In the genomic region with DNA sequence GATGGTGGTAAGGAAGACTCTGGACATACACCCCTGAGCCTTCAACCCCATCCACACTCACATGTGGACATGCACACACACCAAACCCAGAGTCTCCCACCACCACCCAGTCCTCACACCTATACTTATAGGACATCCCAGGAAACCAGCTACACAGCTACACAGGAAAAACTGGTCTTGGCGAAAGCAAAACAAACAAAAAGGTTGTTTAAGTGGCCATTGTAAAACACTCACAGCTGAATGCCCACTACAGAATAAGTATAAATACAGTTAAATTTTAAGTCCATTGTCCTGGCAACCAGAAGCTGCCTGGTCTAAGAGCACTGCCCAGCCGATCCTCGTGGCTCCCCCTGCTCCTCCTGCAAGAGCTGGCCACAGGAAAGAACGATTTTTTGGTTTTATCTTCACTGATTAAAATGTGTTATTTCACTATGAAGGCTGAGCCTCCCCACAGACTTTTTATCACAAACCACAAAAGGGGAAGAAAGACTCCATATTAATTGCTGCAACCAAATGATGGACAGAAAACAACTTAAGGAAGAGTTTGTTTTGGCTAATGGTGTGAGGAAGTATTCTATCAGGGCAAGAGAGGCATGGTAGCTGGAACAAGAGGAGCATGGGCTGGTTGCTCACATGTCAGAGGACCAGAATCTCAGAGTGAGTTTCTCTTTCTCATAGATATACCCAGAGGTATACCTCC, we compare ENCODE assay signal across 23 mouse cellular contexts.
A peak's percentile ranks its signal among the peaks of the same experiment; 100 is the strongest.
DNase-seq lines count a peak whose midpoint lies in the region; ATAC-seq and TF ChIP-seq lines count a peak whose summit lies in the region.
"Had no signal": no experiment of that assay in that cellular context is flagged by ENCODE, and none has a peak within 500 bp of the region (broad histone marks: within the 10 kb centered on the region; RNA-seq: fewer than 3 reads in every experiment).

No protein-coding gene starts in this region.

- H3K4me2 ChIP-seq in midbrain, embryonic 15.5 days, result no peak overlapping the region
- no peak overlapping the region for H3K4me2 ChIP-seq in intestine, postnatal 0 days (replicated peaks; ENCODE audit: low read depth)
- H3K4me2 ChIP-seq: embryonic facial prominence, embryonic 12.5 days; heart, embryonic 13.5 days; hindbrain, embryonic 13.5 days; limb, embryonic 12.5 days; liver, embryonic 11.5 days had no signal

- no peaks in the 10 kb centered on the region for H3K9me3 ChIP-seq in midbrain, embryonic 15.5 days
- H3K9me3 ChIP-seq in intestine, postnatal 0 days (ENCODE audit: control insufficient read depth), result no peaks in the 10 kb centered on the region
- H3K9me3 ChIP-seq: embryonic facial prominence, embryonic 12.5 days; heart, embryonic 13.5 days; hindbrain, embryonic 13.5 days; limb, embryonic 12.5 days had no signal

- H3K27me3 ChIP-seq in midbrain, embryonic 15.5 days (replicated peaks), result no peaks in the 10 kb centered on the region
- no peaks in the 10 kb centered on the region for H3K27me3 ChIP-seq in intestine, postnatal 0 days (replicated peaks; ENCODE audit: control insufficient read depth, insufficient read depth, low read length)
- H3K27me3 ChIP-seq: embryonic facial prominence, embryonic 12.5 days; heart, embryonic 13.5 days; hindbrain, embryonic 13.5 days; limb, embryonic 12.5 days had no signal

- ATAC-seq in common myeloid progenitor, adult 5-6 weeks (replicated peaks; ENCODE audit: low read depth, poor library complexity, severe bottlenecking), result peak; percentile 75
- no peak for ATAC-seq in midbrain, embryonic 15.5 days (replicated peaks)
- ATAC-seq in intestine, postnatal 0 days, result no peak
- ATAC-seq: liver, postnatal 0 days had no signal

- H3K36me3 ChIP-seq in midbrain, embryonic 15.5 days (replicated peaks), result 0 out of 2 replicates have a peak, but pooled peaks cover 6% of the 10 kb centered on the region
- no peaks in the 10 kb centered on the region for H3K36me3 ChIP-seq in intestine, postnatal 0 days (ENCODE audit: control insufficient read depth, insufficient read depth)
- H3K36me3 ChIP-seq: embryonic facial prominence, embryonic 12.5 days; heart, embryonic 13.5 days; limb, embryonic 12.5 days had no signal

- DNase-seq in lung, adult 18-20 months, result peak; percentile 24 to 42
- DNase-seq in lung, postnatal 14 days, result no peak
- peak; percentile 51 for DNase-seq in lung, postnatal 25 days (ENCODE audit: low spot score)
- DNase-seq in heart, postnatal 10 days, result no peak
- no peak for DNase-seq in frontal cortex, postnatal 10 days (ENCODE audit: low spot score in 2 of 2)
- DNase-seq: adrenal gland, postnatal 25 days; cerebellum, adult 11-12 months; cerebellum, postnatal 10 days; gastrocnemius, postnatal 14 days; heart, adult 18-20 months; kidney, adult 18-20 months; kidney, postnatal 4 days; liver, postnatal 0 days; right cerebral cortex, postnatal 4 days; thymus, adult 18-20 months had no signal

- H3K4me3 ChIP-seq in midbrain, embryonic 15.5 days, result no peak overlapping the region
- no peak overlapping the region for H3K4me3 ChIP-seq in intestine, postnatal 0 days (ENCODE audit: low read depth, low read length)
- H3K4me3 ChIP-seq: embryonic facial prominence, embryonic 12.5 days; heart, embryonic 13.5 days; hindbrain, embryonic 13.5 days; limb, embryonic 12.5 days had no signal

- H3K9ac ChIP-seq in midbrain, embryonic 15.5 days, result no peak overlapping the region
- H3K9ac ChIP-seq in intestine, postnatal 0 days (ENCODE audit: low read depth, low read length), result no peak overlapping the region
- H3K9ac ChIP-seq: embryonic facial prominence, embryonic 12.5 days; heart, embryonic 13.5 days; hindbrain, embryonic 13.5 days; limb, embryonic 12.5 days; liver, postnatal 0 days had no signal

- WGBS in midbrain, embryonic 15.5 days, result 60% methylated on average over 4 of the region's 4 CpGs
- 32% methylated on average over 4 of the region's 4 CpGs for WGBS in intestine, postnatal 0 days

- TF ChIP-seq CTCF in intestine, postnatal 0 days (IDR thresholded peaks at IDR 0.05; ENCODE audit: low read depth), result no peak

- peak overlapping the region; percentile 34; the same call in 1 of the 2 replicates for H3K27ac ChIP-seq in midbrain, embryonic 15.5 days
- H3K27ac ChIP-seq in intestine, postnatal 0 days (ENCODE audit: low read depth, low read length), result no peak overlapping the region
- H3K27ac ChIP-seq: embryonic facial prominence, embryonic 12.5 days; heart, embryonic 13.5 days; hindbrain, embryonic 13.5 days; limb, embryonic 12.5 days had no signal

- intact Hi-C loops in heart, postnatal 10 days (cut with DNase I), result no loop called here

- peaks cover 21% of the 10 kb centered on the region for H3K4me1 ChIP-seq in midbrain, embryonic 15.5 days
- H3K4me1 ChIP-seq in intestine, postnatal 0 days (replicated peaks; ENCODE audit: control insufficient read depth, insufficient read depth, low read length), result no peaks in the 10 kb centered on the region
- H3K4me1 ChIP-seq: embryonic facial prominence, embryonic 12.5 days; limb, embryonic 12.5 days had no signal

Comparison
In these comparisons a context has a peak if more than half of its experiments do, and no peak if none do; other contexts are left out.
1. DNase-seq: peak in lung, adult 18-20 months (2 of 2) and lung, postnatal 25 days (single experiment); none in lung, postnatal 14 days (single experiment), heart, postnatal 10 days (0 of 2) and frontal cortex, postnatal 10 days (0 of 2).